Mouse (Mus musculus) right cerebral cortex, postnatal 25 days (tissue): ENCODE measurements around the gene Tmem198.

Experiments used
- DNase-seq: peaks from one replicate; pipeline ENCODE4 v3.0.0; 2022

Tmem198 gene

GRCm38 (mm10) chr1:75519576-75519975 is 40.2 kb downstream of the Tmem198 start:
- no peak for DNase-seq

- DNase-seq = peak; percentile 90
These were observed 42.1 kb downstream of the Tmem198 start, which contains the start of gene Stk11ip for GRCm38 (mm10) chr1:75521321-75522031. Stk11ip (plus strand) TSS chr1:75521529.

GRCm38 (mm10) chr1:75524679-75525078 is 45.3 kb downstream of the Tmem198 start:
- DNase-seq = no peak

- no peak for DNase-seq
These were observed 51.2 kb downstream of the Tmem198 start for GRCm38 (mm10) chr1:75530546-75530945.

GRCm38 (mm10) chr1:75532280-75533172 is 53.2 kb downstream of the Tmem198 start:
- no peak for DNase-seq

GRCm38 (mm10) chr1:75533325-75534252 is 54.3 kb downstream of the Tmem198 start:
- DNase-seq = no peak
